ENCODE assay signal across 11 mouse cellular contexts in the genomic region with DNA sequence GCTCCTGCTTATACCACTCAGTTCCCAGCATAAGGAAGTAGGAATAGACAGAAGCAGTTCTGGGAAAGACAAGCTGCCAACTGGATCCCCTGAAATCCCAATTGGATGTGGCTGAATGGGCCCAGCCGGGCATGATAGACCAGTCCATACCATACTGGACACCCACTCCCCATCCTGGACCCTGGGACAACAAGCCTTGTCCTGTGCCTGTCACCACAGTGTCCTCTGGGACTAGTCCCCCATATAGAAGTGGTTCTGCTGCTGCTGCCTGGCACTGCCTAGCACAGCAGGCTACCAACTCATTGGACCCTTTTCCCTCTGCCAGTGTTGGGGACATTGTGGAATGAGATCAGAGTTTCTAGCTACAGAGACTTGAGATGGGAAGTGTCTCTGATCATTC. TPM values are rescaled to one million over a fixed set of nuclear protein-coding genes. Genes with fewer than 3 reads are reported as not detected.
DNase-seq lines count a peak whose midpoint lies in the region; ATAC-seq and TF ChIP-seq lines count a peak whose summit lies in the region.
"Had no signal": no experiment of that assay in that cellular context is flagged by ENCODE, and none has a peak within 500 bp of the region (broad histone marks: within the 10 kb centered on the region; RNA-seq: fewer than 3 reads in every experiment).

No protein-coding gene starts in this region.

- 0 out of 2 replicates have a peak overlapping the region, but pooled peaks have one; percentile 39 for H3K4me3 ChIP-seq in kidney, postnatal 0 days (replicated peaks; ENCODE audit: low read depth, low read length)
- peak overlapping the region; percentile 72; the same call in 1 of the 2 replicates for H3K4me3 ChIP-seq in G1E (ENCODE audit: low read depth, low read length)
- H3K4me3 ChIP-seq in cortical plate, adult 2 months (ENCODE audit: insufficient read depth, low read length) = peak overlapping the region; percentile 29; the same call in 1 of the 2 replicates
- peak overlapping the region; percentile 53; the same call in 1 of the 2 replicates for H3K4me3 ChIP-seq in liver, embryonic 15.5 days (replicated peaks)
- H3K4me3 ChIP-seq in midbrain, postnatal 0 days (ENCODE audit: low read depth, low read length) = no peak overlapping the region

- no peaks in the 10 kb centered on the region for H3K27me3 ChIP-seq in kidney, postnatal 0 days (ENCODE audit: insufficient read depth, low read length)
- H3K27me3 ChIP-seq in G1E (ENCODE audit: insufficient read depth, low read length) = no peaks in the 10 kb centered on the region
- H3K27me3 ChIP-seq in liver, embryonic 15.5 days = no peaks in the 10 kb centered on the region
- H3K27me3 ChIP-seq in midbrain, postnatal 0 days (ENCODE audit: insufficient read depth, low read length) = no peaks in the 10 kb centered on the region

- no peak for DNase-seq in kidney, postnatal 0 days (ENCODE audit: low spot score)
- DNase-seq in kidney, adult 8-10 months = no peak
- no peak for DNase-seq in G1E (ENCODE audit: low spot score)
- DNase-seq in midbrain, postnatal 0 days (ENCODE audit: low spot score) = no peak
- no peak for DNase-seq in left cerebral cortex, postnatal 14 days (ENCODE audit: low spot score in 2 of 2)
- DNase-seq: adrenal gland, postnatal 14 days; cerebellum, adult 9-11 months; gastrocnemius, postnatal 25 days; kidney, adult 18-20 months had no signal

- intact Hi-C loops in left cerebral cortex, postnatal 14 days (cut with DNase I) = no loop called here

- H3K36me3 ChIP-seq in kidney, postnatal 0 days (ENCODE audit: insufficient read depth, low read length) = no peaks in the 10 kb centered on the region
- H3K36me3 ChIP-seq in G1E (replicated peaks) = peaks cover 18% of the 10 kb centered on the region
- H3K36me3 ChIP-seq in liver, embryonic 15.5 days (replicated peaks) = peaks cover under 1% of the 10 kb centered on the region; the same call in 1 of the 2 replicates
- no peaks in the 10 kb centered on the region for H3K36me3 ChIP-seq in midbrain, postnatal 0 days (ENCODE audit: insufficient read depth, low read length)

- H3K4me2 ChIP-seq in kidney, postnatal 0 days (ENCODE audit: low read length) = peak overlapping the region; percentile 69
- H3K4me2 ChIP-seq in liver, embryonic 15.5 days = peak overlapping the region; percentile 79
- no peak overlapping the region for H3K4me2 ChIP-seq in midbrain, postnatal 0 days (ENCODE audit: low read depth, low read length, poor library complexity, severe bottlenecking)

- TF ChIP-seq CTCF in kidney, postnatal 0 days (IDR thresholded peaks at IDR 0.05; ENCODE audit: low read depth) = no peak
- no peak for TF ChIP-seq CTCF in G1E (IDR thresholded peaks at IDR 0.05; ENCODE audit: low read depth, low read length)
- TF ChIP-seq CTCF in cortical plate, adult 2 months (IDR thresholded peaks at IDR 0.05; ENCODE audit: extremely low read depth, insufficient read depth, low read length) = no peak
- no peak for TF ChIP-seq CTCF in midbrain, postnatal 0 days (IDR thresholded peaks at IDR 0.05)

- 92% methylated on average over 1 of the region's 1 CpGs for WGBS in kidney, postnatal 0 days
- 72% methylated on average over 1 of the region's 1 CpGs for WGBS in liver, embryonic 15.5 days (ENCODE audit: insufficient replicate concordance)
- WGBS in midbrain, postnatal 0 days = 91% methylated on average over 1 of the region's 1 CpGs

- no peak for ATAC-seq in kidney, postnatal 0 days (replicated peaks; ENCODE audit: low FRiP score, low read depth)
- ATAC-seq in G1E (ENCODE audit: extremely low read depth, insufficient number of reproducible peaks, low FRiP score, poor library complexity, severe bottlenecking) = no peak
- ATAC-seq in liver, embryonic 15.5 days (ENCODE audit: insufficient read depth) = no peak
- ATAC-seq in midbrain, postnatal 0 days (ENCODE audit: low FRiP score) = no peak

- TF ChIP-seq POLR2A in cortical plate, adult 2 months (IDR thresholded peaks at IDR 0.05; ENCODE audit: extremely low read depth, insufficient read depth, low read length) = no peak

- H3K27ac ChIP-seq in kidney, postnatal 0 days = 0 out of 2 replicates have a peak overlapping the region, but pooled peaks have one; percentile 77
- H3K27ac ChIP-seq in cortical plate, adult 2 months (ENCODE audit: insufficient read depth, low read length) = 0 out of 2 replicates have a peak overlapping the region, but pooled peaks have one; percentile 24
- peak overlapping the region; percentile 77; the same call in 1 of the 2 replicates for H3K27ac ChIP-seq in liver, embryonic 15.5 days (replicated peaks)
- H3K27ac ChIP-seq in midbrain, postnatal 0 days (ENCODE audit: low read depth, low read length) = no peak overlapping the region

- H3K9me3 ChIP-seq in kidney, postnatal 0 days (replicated peaks; ENCODE audit: low read length) = no peaks in the 10 kb centered on the region
- H3K9me3 ChIP-seq in G1E (replicated peaks) = no peaks in the 10 kb centered on the region
- H3K9me3 ChIP-seq in liver, embryonic 15.5 days (replicated peaks) = no peaks in the 10 kb centered on the region
- H3K9me3 ChIP-seq in midbrain, postnatal 0 days (ENCODE audit: low read length) = no peaks in the 10 kb centered on the region

- no peak overlapping the region for H3K9ac ChIP-seq in kidney, postnatal 0 days (ENCODE audit: low read depth, low read length)
- no peak overlapping the region; the same call in 1 of the 2 replicates for H3K9ac ChIP-seq in liver, embryonic 15.5 days
- H3K9ac ChIP-seq in midbrain, postnatal 0 days (replicated peaks; ENCODE audit: low read length, poor library complexity, severe bottlenecking) = no peak overlapping the region

- peaks cover 29% of the 10 kb centered on the region for H3K4me1 ChIP-seq in kidney, postnatal 0 days (replicated peaks; ENCODE audit: insufficient read depth, low read length)
- peaks cover 77% of the 10 kb centered on the region for H3K4me1 ChIP-seq in G1E (ENCODE audit: insufficient read depth, low read depth, low read length)
- no peaks in the 10 kb centered on the region; the same call in none of the 2 replicates for H3K4me1 ChIP-seq in cortical plate, adult 2 months (ENCODE audit: control insufficient read depth, insufficient read depth, low read length)
- H3K4me1 ChIP-seq in liver, embryonic 15.5 days (replicated peaks) = peaks cover 81% of the 10 kb centered on the region
- peaks cover 5% of the 10 kb centered on the region; the same call in 1 of the 2 replicates for H3K4me1 ChIP-seq in midbrain, postnatal 0 days (ENCODE audit: insufficient read depth, low read length)

RNA-seq across cellular contexts. Expression of a gene that starts 1.2 kb away (rescaled TPM):
- polyA plus RNA-seq in kidney, postnatal 0 days (2015; fragmentation: Nextera tagmentation; extraction: Ambion mirVana) = 199 and 202 TPM in 2 replicates
- 229 and 238 TPM in 2 replicates for total RNA-seq in G1E (2014; fragmentation: Nextera tagmentation)
- 134 and 143 TPM in 2 replicates for total RNA-seq in G1E (2017)
- polyA plus RNA-seq in G1E (2012) = 426 and 439 TPM in 2 replicates
- polyA plus RNA-seq in cortical plate, adult 2 months (2012; rRNA removed) = 31.3 and 32.5 TPM in 2 replicates
- 422 and 473 TPM in 2 replicates for polyA plus RNA-seq in liver, embryonic 15.5 days (2015; fragmentation: Nextera tagmentation; extraction: Ambion mirVana)
- total RNA-seq in midbrain, postnatal 0 days (2014; rRNA removed) = 37.2 and 41.1 TPM in 2 replicates
- 52.6 and 57.0 TPM in 2 replicates for polyA plus RNA-seq in midbrain, postnatal 0 days (2015; fragmentation: Nextera tagmentation; extraction: Ambion mirVana)
- 10 to 100 TPM; 30.1 to 30.7 TPM for total RNA-seq in left cerebral cortex, postnatal 14 days (2021)

RNA-seq across cellular contexts. Expression of a gene that starts 4.0 kb away (rescaled TPM):
- polyA plus RNA-seq in kidney, postnatal 0 days (2015; fragmentation: Nextera tagmentation; extraction: Ambion mirVana) = 21.4 and 24.9 TPM in 2 replicates
- total RNA-seq in G1E (2014; fragmentation: Nextera tagmentation) = 29.1 and 31.1 TPM in 2 replicates
- total RNA-seq in G1E (2017) = 39.8 and 47.0 TPM in 2 replicates
- polyA plus RNA-seq in G1E (2012) = 22.3 and 22.4 TPM in 2 replicates
- polyA plus RNA-seq in cortical plate, adult 2 months (2012; rRNA removed) = 25.9 and 28.0 TPM in 2 replicates
- polyA plus RNA-seq in liver, embryonic 15.5 days (2015; fragmentation: Nextera tagmentation; extraction: Ambion mirVana) = 14.7 and 15.2 TPM in 2 replicates
- total RNA-seq in midbrain, postnatal 0 days (2014; rRNA removed) = 15.1 and 25.1 TPM in 2 replicates
- 11.5 and 12.3 TPM in 2 replicates for polyA plus RNA-seq in midbrain, postnatal 0 days (2015; fragmentation: Nextera tagmentation; extraction: Ambion mirVana)
- 10 to 100 TPM; 14.6 to 17.1 TPM for total RNA-seq in left cerebral cortex, postnatal 14 days (2021)
